Mouse (Mus musculus): ENCODE measurements at regions not wholly inside any gene's neighbourhood (a gene's known extent, or its start where the extent isn't known, plus 50 kb on each side); places are given as distances from the start of the nearest gene placed in this dataset.

DNA sequence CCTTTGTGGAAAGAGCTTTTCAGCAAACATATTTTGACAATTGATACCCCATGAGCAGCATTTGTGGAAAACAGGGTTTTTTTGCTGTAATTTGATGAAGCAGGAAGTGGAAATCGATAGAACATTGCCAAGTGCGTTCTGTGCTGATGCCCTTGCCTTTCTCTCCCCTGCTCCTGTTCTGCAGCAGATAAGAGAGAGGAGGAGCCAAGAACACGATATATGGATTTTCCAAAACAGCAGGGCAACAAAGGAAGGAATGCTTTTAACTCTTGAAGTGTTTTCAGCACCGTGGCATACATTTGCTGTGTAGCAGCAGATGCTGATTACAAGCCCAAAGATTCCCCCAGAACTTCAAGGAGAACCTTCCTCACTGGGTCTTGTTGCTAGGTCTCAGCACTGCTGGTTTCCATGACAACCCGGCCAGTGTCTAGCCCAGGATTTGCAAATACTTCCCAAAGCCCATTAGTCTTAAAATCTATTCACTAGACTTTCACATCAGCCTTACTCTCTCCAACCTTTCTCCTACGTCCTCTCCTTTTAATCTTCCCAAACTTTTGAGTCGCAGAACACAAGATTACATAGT lies 433.0 kb upstream of the Stxbp6 start:
- TF ChIP-seq JUND (IDR thresholded peaks at IDR 0.05; ENCODE audit: low read depth, low read length) = no peak
- TF ChIP-seq POLR2A (IDR thresholded peaks at IDR 0.05; ENCODE audit: control insufficient read depth in 1 of 2, insufficient read depth in 1 of 2, low read depth in 1 of 2, low read length in 2 of 2, poor library complexity in 1 of 2) = no peak
- no peak for TF ChIP-seq SMC3 (IDR thresholded peaks at IDR 0.05; ENCODE audit: low read depth, low read length)
- no peak for TF ChIP-seq CTCF (IDR thresholded peaks at IDR 0.05 in 2 of 3, conservative IDR thresholded peaks at IDR 0.05 in 1 of 3; ENCODE audit: control insufficient read depth in 1 of 3, insufficient read depth in 1 of 3, low read depth in 2 of 3, low read length in 3 of 3, poor library complexity in 1 of 3, severe bottlenecking in 1 of 3)
- no peak for TF ChIP-seq POLR2AphosphoS5 (IDR thresholded peaks at IDR 0.05; ENCODE audit: borderline replicate concordance, low read depth, low read length)
- no peak for TF ChIP-seq GABPA (IDR thresholded peaks at IDR 0.05; ENCODE audit: low read depth, low read length)
- no peak for TF ChIP-seq MYC (IDR thresholded peaks at IDR 0.05; ENCODE audit: low read depth, low read length)
- no peak for TF ChIP-seq TAL1 (IDR thresholded peaks at IDR 0.05; ENCODE audit: low read length)
- no peak for TF ChIP-seq ZNF384 (IDR thresholded peaks at IDR 0.05; ENCODE audit: low read depth, low read length)
- TF ChIP-seq RCOR1 (IDR thresholded peaks at IDR 0.05; ENCODE audit: low read depth, low read length) = no peak
